Mouse (Mus musculus) hindbrain, embryonic 12.5 days (tissue): Measurements from ENCODE around the gene Meis3. TPM values are rescaled to one million over a fixed set of nuclear protein-coding genes. Genes with fewer than 3 reads are reported as not detected.
A peak's percentile ranks its signal among the peaks of the same experiment; 100 is the strongest.

ENCODE experiments used
- ATAC-seq: fragments of 200-750 bp; cut with Nextera tagmentation; 2 replicates; pipeline ENCODE4 v1.8.0; 2017; ENCODE audit warnings: moderate TSS enrichment; ENCODE audit not compliant: low FRiP score
- H3K27ac ChIP-seq: fragments of 300-500 bp; sonication (generic); 2 replicates; pipeline ENCODE4 v1.5.1; 2016; ENCODE audit warnings: mild to moderate bottlenecking
- H3K27me3 ChIP-seq: fragments of 300-500 bp; sonication (generic); 2 replicates; pipeline ENCODE4 v1.6.1; 2016; ENCODE audit warnings: mild to moderate bottlenecking
- H3K36me3 ChIP-seq: fragments of 300-500 bp; sonication (generic); 2 replicates; pipeline ENCODE4 v1.6.1; 2016; ENCODE audit warnings: mild to moderate bottlenecking
- H3K4me1 ChIP-seq: fragments of 300-500 bp; sonication (generic); 2 replicates; pipeline ENCODE4 v1.6.1; 2016
- H3K4me2 ChIP-seq: fragments of 300-500 bp; sonication (generic); replicated peaks from 2 replicates; pipeline ENCODE4 v1.6.1; 2016; ENCODE audit warnings: mild to moderate bottlenecking
- H3K4me3 ChIP-seq: fragments of 300-500 bp; sonication (generic); 2 replicates; pipeline ENCODE4 v1.5.1; 2016; ENCODE audit warnings: mild to moderate bottlenecking
- H3K9ac ChIP-seq: fragments of 300-500 bp; sonication (generic); 2 replicates; pipeline ENCODE4 v1.6.1; 2016; ENCODE audit warnings: mild to moderate bottlenecking, moderate library complexity
- H3K9me3 ChIP-seq: fragments of 300-500 bp; sonication (generic); replicated peaks from 2 replicates; pipeline ENCODE4 v1.6.1; 2016; ENCODE audit warnings: mild to moderate bottlenecking
- WGBS: fragments of 180-500 bp; shearing (Covaris S2); methylation state at CpG from one replicate; pipeline ENCODE4 v1.1.7; 2016; 5-methylcytosine and 5-hydroxymethylcytosine counted together
- polyA plus RNA-seq: library from polyadenylated mRNA; unstranded; fragments of >200 nt; fragmentation: Nextera tagmentation; extraction: Ambion mirVana; gene quantifications from 2 replicates; pipeline ENCODE4 v1.2.1, GENCODE M21; 2016

Meis3 gene
- polyA plus RNA-seq, 1 experiment from 2014 or later = 136 TPM

- peak; percentile 62 for ATAC-seq
- Histone ChIP-seq H3K4me2 (peak overlapping the region; percentile 72; the same call in 1 of the 2 replicates), H3K27ac (peak overlapping the region; percentile 94), H3K4me1 (peaks cover 48% of the 10 kb centered on the region), H3K36me3 (no peaks in the 10 kb centered on the region; the same call in 1 of the 2 replicates), H3K9me3 (no peaks in the 10 kb centered on the region), H3K4me3 (no peak overlapping the region), H3K9ac (0 out of 2 replicates have a peak overlapping the region, but pooled peaks have one; percentile 36), H3K27me3 (peaks cover 2% of the 10 kb centered on the region; the same call in 1 of the 2 replicates)
- 0% methylated on average over 1 of the region's 1 CpGs for WGBS
Observed at GRCm38 (mm10) chr7:16172141-16172581, 2.7 kb upstream of the Meis3 start.

- H3K9me3 ChIP-seq = no peaks in the 10 kb centered on the region
- 8% methylated on average over 1 of the region's 1 CpGs for WGBS
- H3K4me3 ChIP-seq = no peak overlapping the region
- H3K4me2 ChIP-seq = peak overlapping the region; percentile 72
- peak; percentile 29 for ATAC-seq
- H3K27me3 ChIP-seq = peaks cover 2% of the 10 kb centered on the region; the same call in 1 of the 2 replicates
- peaks cover 5% of the 10 kb centered on the region for H3K36me3 ChIP-seq
- H3K9ac ChIP-seq = no peak overlapping the region
- H3K4me1 ChIP-seq = peaks cover 48% of the 10 kb centered on the region
- peak overlapping the region; percentile 94 for H3K27ac ChIP-seq
Observed at GRCm38 (mm10) chr7:16172586-16173140, 2.2 kb upstream of the Meis3 start.

GRCm38 (mm10) chr7:16173146-16173545 is 1.7 kb upstream of the Meis3 start:
- Histone ChIP-seq H3K9me3 (no peaks in the 10 kb centered on the region), H3K27ac (peak overlapping the region; percentile 94), H3K4me3 (no peak overlapping the region), H3K4me2 (peak overlapping the region; percentile 72), H3K36me3 (peaks cover 10% of the 10 kb centered on the region), H3K9ac (no peak overlapping the region), H3K27me3 (peaks cover 2% of the 10 kb centered on the region; the same call in 1 of the 2 replicates), H3K4me1 (peaks cover 48% of the 10 kb centered on the region)
- ATAC-seq = no peak
- 31% methylated on average over 5 of the region's 5 CpGs for WGBS

GRCm38 (mm10) chr7:16175542-16175931 is 647 bp downstream of the Meis3 start:
- Histone ChIP-seq H3K4me1 (peaks cover 48% of the 10 kb centered on the region), H3K9ac (peak overlapping the region; percentile 75), H3K27me3 (peaks cover 2% of the 10 kb centered on the region; the same call in 1 of the 2 replicates), H3K27ac (peak overlapping the region; percentile 94), H3K4me3 (peak overlapping the region; percentile 55), H3K36me3 (peaks cover 34% of the 10 kb centered on the region), H3K4me2 (peak overlapping the region; percentile 72), H3K9me3 (no peaks in the 10 kb centered on the region)
- ATAC-seq = peak; percentile 9
- 0% methylated on average over 10 of the region's 10 CpGs for WGBS

GRCm38 (mm10) chr7:16178114-16178513 is 3.2 kb downstream of the Meis3 start:
- peaks cover 30% of the 10 kb centered on the region for H3K4me1 ChIP-seq
- no peak overlapping the region for H3K4me2 ChIP-seq
- H3K27me3 ChIP-seq = peaks cover 2% of the 10 kb centered on the region; the same call in 1 of the 2 replicates
- H3K4me3 ChIP-seq = no peak overlapping the region
- H3K27ac ChIP-seq = no peak overlapping the region
- peaks cover 50% of the 10 kb centered on the region for H3K36me3 ChIP-seq
- no peak overlapping the region for H3K9ac ChIP-seq
- WGBS = 84% methylated on average over 4 of the region's 4 CpGs
- ATAC-seq = no peak
- H3K9me3 ChIP-seq = no peaks in the 10 kb centered on the region

GRCm38 (mm10) chr7:16183663-16184062 is 8.8 kb downstream of the Meis3 start:
- WGBS = 33% methylated on average over 8 of the region's 8 CpGs
- no peaks in the 10 kb centered on the region for H3K27me3 ChIP-seq
- no peak overlapping the region for H3K4me3 ChIP-seq
- H3K9ac ChIP-seq = no peak overlapping the region
- H3K27ac ChIP-seq = no peak overlapping the region
- peaks cover 71% of the 10 kb centered on the region for H3K36me3 ChIP-seq
- no peaks in the 10 kb centered on the region for H3K4me1 ChIP-seq
- ATAC-seq = no peak
- no peak overlapping the region for H3K4me2 ChIP-seq
- no peaks in the 10 kb centered on the region; the same call in none of the 2 replicates for H3K9me3 ChIP-seq

GRCm38 (mm10) chr7:16187494-16187893 is 12.6 kb downstream of the Meis3 start:
- no peak for ATAC-seq
- Histone ChIP-seq H3K4me2 (no peak overlapping the region), H3K4me1 (0 out of 2 replicates have a peak, but pooled peaks cover 3% of the 10 kb centered on the region), H3K27me3 (no peaks in the 10 kb centered on the region), H3K9ac (no peak overlapping the region), H3K36me3 (peaks cover 42% of the 10 kb centered on the region), H3K4me3 (no peak overlapping the region), H3K27ac (no peak overlapping the region), H3K9me3 (no peaks in the 10 kb centered on the region; the same call in none of the 2 replicates)
- WGBS = 84% methylated on average over 8 of the region's 8 CpGs

GRCm38 (mm10) chr7:16192315-16192714 is 17.4 kb downstream of the Meis3 start:
- Histone ChIP-seq H3K4me2 (no peak overlapping the region), H3K4me3 (no peak overlapping the region), H3K27ac (no peak overlapping the region), H3K4me1 (0 out of 2 replicates have a peak, but pooled peaks cover 3% of the 10 kb centered on the region), H3K9ac (no peak overlapping the region), H3K27me3 (no peaks in the 10 kb centered on the region), H3K36me3 (peaks cover 22% of the 10 kb centered on the region), H3K9me3 (no peaks in the 10 kb centered on the region)
- 17% methylated on average over 5 of the region's 5 CpGs for WGBS
- peak; percentile 57 for ATAC-seq

GRCm38 (mm10) chr7:16193702-16194101 is 18.8 kb downstream of the Meis3 start:
- 0 out of 2 replicates have a peak, but pooled peaks cover 3% of the 10 kb centered on the region for H3K4me1 ChIP-seq
- ATAC-seq = no peak
- no peak overlapping the region for H3K9ac ChIP-seq
- H3K4me3 ChIP-seq = no peak overlapping the region
- peaks cover 36% of the 10 kb centered on the region for H3K36me3 ChIP-seq
- H3K27me3 ChIP-seq = no peaks in the 10 kb centered on the region
- H3K9me3 ChIP-seq = no peaks in the 10 kb centered on the region
- no peak overlapping the region for H3K4me2 ChIP-seq
- WGBS = 59% methylated on average over 3 of the region's 3 CpGs
- no peak overlapping the region for H3K27ac ChIP-seq

- 77% methylated on average over 6 of the region's 6 CpGs for WGBS
- H3K4me1 ChIP-seq = 0 out of 2 replicates have a peak, but pooled peaks cover 3% of the 10 kb centered on the region
Observed at GRCm38 (mm10) chr7:16196616-16197015, 21.7 kb downstream of the Meis3 start.

GRCm38 (mm10) chr7:16197166-16197565 is 22.3 kb downstream of the Meis3 start:
- ATAC-seq = no peak
- H3K9ac ChIP-seq = peak overlapping the region; percentile 8; the same call in 1 of the 2 replicates

More at GRCm38 (mm10) chr7:16196616-16197015, 21.7 kb downstream of the Meis3 start:
- Histone ChIP-seq H3K4me2 (no peak overlapping the region), H3K4me3 (no peak overlapping the region), H3K27me3 (no peaks in the 10 kb centered on the region), H3K9me3 (no peaks in the 10 kb centered on the region), H3K9ac (peak overlapping the region; percentile 8; the same call in 1 of the 2 replicates), H3K36me3 (peaks cover 65% of the 10 kb centered on the region), H3K27ac (no peak overlapping the region)
- no peak for ATAC-seq

GRCm38 (mm10) chr7:16198540-16198939 is 23.6 kb downstream of the Meis3 start:
- WGBS = 89% methylated on average over 11 of the region's 11 CpGs
- no peak for ATAC-seq
- Histone ChIP-seq H3K4me1 (no peaks in the 10 kb centered on the region), H3K4me3 (no peak overlapping the region), H3K9me3 (no peaks in the 10 kb centered on the region), H3K27me3 (no peaks in the 10 kb centered on the region), H3K36me3 (peaks cover 84% of the 10 kb centered on the region), H3K4me2 (no peak overlapping the region), H3K27ac (no peak overlapping the region), H3K9ac (no peak overlapping the region)

More at GRCm38 (mm10) chr7:16197166-16197565, 22.3 kb downstream of the Meis3 start:
- Histone ChIP-seq H3K9me3 (no peaks in the 10 kb centered on the region), H3K4me3 (no peak overlapping the region), H3K36me3 (peaks cover 70% of the 10 kb centered on the region), H3K27me3 (no peaks in the 10 kb centered on the region), H3K4me1 (0 out of 2 replicates have a peak, but pooled peaks cover 2% of the 10 kb centered on the region), H3K4me2 (no peak overlapping the region), H3K27ac (no peak overlapping the region)
- WGBS = 87% methylated on average over 5 of the region's 5 CpGs
